Mouse (Mus musculus): ENCODE data around the gene Tk1. TPM values are rescaled to one million over a fixed set of nuclear protein-coding genes. Genes with fewer than 3 reads are reported as not detected.

The Tk1 gene
- total RNA-seq, 2 experiments from 2014 or later = 14.3 to 20.5 TPM

- DNase-seq = no peak
Observed at GRCm38 (mm10) chr11:117768725-117769682, 56.9 kb downstream of the Tk1 start.

GRCm38 (mm10) chr11:117766275-117766674, 59.6 kb downstream of the Tk1 start:
- no peak for DNase-seq

Other genes starting within 250 kb of the Tk1 start
- 10 to 100 TPM; 20.5 to 25.8 TPM for gene Tnrc6c, start 171.8 kb downstream of the Tk1 start, total RNA-seq (2021)
- gene Tmc8, start 44.0 kb downstream of the Tk1 start, total RNA-seq (2021) = 1 to 10 TPM; 1.2 to 1.7 TPM
- 10 to 100 TPM; 17.2 to 20.9 TPM for gene Tmc6, start 43.9 kb downstream of the Tk1 start, total RNA-seq (2021)
- gene 6030468B19Rik, start 28.4 kb downstream of the Tk1 start, total RNA-seq (2021) = not detected
- 1 to 10 TPM; 1.2 to 3.3 TPM for gene Gm20708, start 16.4 kb downstream of the Tk1 start, total RNA-seq (2021)
- gene Syngr2, start 16.4 kb downstream of the Tk1 start, total RNA-seq (2021) = 10 to 100 TPM; 90.3 to 95.1 TPM
- 1 to 10 TPM; 5.1 to 5.3 TPM for gene Afmid, start 168 bp downstream of the Tk1 start, total RNA-seq (2021)
- gene Birc5, start 23.2 kb upstream of the Tk1 start, total RNA-seq (2021) = 10 to 100 TPM; 11.4 to 13.2 TPM
- gene Tmem235, start 34.7 kb upstream of the Tk1 start, total RNA-seq (2021) = not detected
- 1 to 10 TPM; 4.7 to 5.6 TPM for gene Tha1, start 47.4 kb upstream of the Tk1 start, total RNA-seq (2021)
- gene Socs3, start 144.0 kb upstream of the Tk1 start, total RNA-seq (2021) = 1 to 10 TPM; 6.2 to 9.8 TPM
- gene Pgs1, start 160.2 kb upstream of the Tk1 start, total RNA-seq (2021) = 10 to 100 TPM; 17.8 to 21.6 TPM